Comparison of ENCODE assay signal across 27 mouse cellular contexts in the genomic region with DNA sequence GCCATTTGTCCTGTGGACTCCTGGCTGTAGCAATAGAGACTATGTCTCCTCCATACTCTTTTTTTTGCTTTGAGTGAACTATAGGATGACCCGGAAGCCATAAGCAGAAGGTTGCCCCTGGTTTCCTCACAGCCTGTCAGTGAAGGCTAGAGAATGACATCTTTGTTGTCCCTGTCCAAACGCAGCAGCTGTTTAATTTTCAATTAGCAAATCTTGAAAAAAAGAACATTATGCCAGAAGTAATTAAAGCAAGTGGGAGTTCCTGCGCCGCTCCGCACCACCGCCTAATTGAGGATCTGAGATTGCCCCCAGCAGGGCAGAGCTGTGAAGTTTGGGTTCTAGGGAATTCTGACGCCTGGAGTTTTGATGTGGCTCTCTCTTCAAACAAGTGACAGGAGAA. TPM values are rescaled to one million over a fixed set of nuclear protein-coding genes. Genes with fewer than 3 reads are reported as not detected.
"Had no signal": no experiment of that assay in that cellular context is flagged by ENCODE, and none has a peak within 500 bp of the region (broad histone marks: within the 10 kb centered on the region; RNA-seq: fewer than 3 reads in every experiment).

No protein-coding gene starts in this region.

- H3K27ac ChIP-seq: kidney, embryonic 15.5 days; left cerebral cortex, adult 2 months; liver, embryonic 13.5 days; midbrain, embryonic 15.5 days; neural tube, embryonic 13.5 days; stomach, postnatal 0 days had no signal

- DNase-seq: kidney, adult 8-10 months; kidney, postnatal 10 days; kidney, postnatal 36 days; layer of hippocampus, postnatal 36 days; liver, embryonic 13.5 days; lung, adult 2 months; lung, postnatal 14 days; lung, postnatal 4 days; right cerebral cortex, adult 18-20 months; right cerebral cortex, postnatal 14 days; right cerebral cortex, postnatal 4 days; thymus, adult 2 months; thymus, postnatal 14 days had no signal

- H3K36me3 ChIP-seq: kidney, embryonic 15.5 days; liver, embryonic 13.5 days; midbrain, embryonic 15.5 days; neural tube, embryonic 13.5 days had no signal

- H3K4me1 ChIP-seq: kidney, embryonic 15.5 days; liver, embryonic 13.5 days; midbrain, embryonic 15.5 days had no signal

- ATAC-seq: midbrain, embryonic 15.5 days had no signal

- H3K9ac ChIP-seq: kidney, embryonic 15.5 days; liver, embryonic 13.5 days; midbrain, embryonic 15.5 days; neural tube, embryonic 13.5 days had no signal

- H3K4me2 ChIP-seq: kidney, embryonic 15.5 days; liver, embryonic 13.5 days; midbrain, embryonic 11.5 days; midbrain, embryonic 15.5 days; neural tube, embryonic 13.5 days had no signal

- H3K9me3 ChIP-seq: kidney, embryonic 15.5 days; liver, embryonic 13.5 days; midbrain, embryonic 15.5 days; neural tube, embryonic 13.5 days had no signal

- H3K27me3 ChIP-seq: kidney, embryonic 15.5 days; liver, embryonic 13.5 days; midbrain, embryonic 15.5 days; neural tube, embryonic 13.5 days had no signal

- H3K4me3 ChIP-seq: kidney, embryonic 15.5 days; left cerebral cortex, adult 2 months; liver, embryonic 13.5 days; midbrain, embryonic 15.5 days; myocyte; neural tube, embryonic 13.5 days had no signal

RNA-seq across cellular contexts. Expression of a gene that starts 42.8 kb away (rescaled TPM):
- total RNA-seq: liver, adult 2 months; megakaryocyte progenitor cell, adult 5-6 weeks; megakaryocyte-erythroid progenitor cell, adult 5-6 weeks; neutrophil, adult 5-6 weeks had no signal
- polyA plus RNA-seq: liver, adult 2 months; liver, embryonic 13.5 days; liver, embryonic 16.5 days; lung, embryonic 16.5 days; myocyte; stomach, embryonic 14.5 days; stomach, postnatal 0 days; thymus, adult 2 months had no signal
